In the genomic region with DNA sequence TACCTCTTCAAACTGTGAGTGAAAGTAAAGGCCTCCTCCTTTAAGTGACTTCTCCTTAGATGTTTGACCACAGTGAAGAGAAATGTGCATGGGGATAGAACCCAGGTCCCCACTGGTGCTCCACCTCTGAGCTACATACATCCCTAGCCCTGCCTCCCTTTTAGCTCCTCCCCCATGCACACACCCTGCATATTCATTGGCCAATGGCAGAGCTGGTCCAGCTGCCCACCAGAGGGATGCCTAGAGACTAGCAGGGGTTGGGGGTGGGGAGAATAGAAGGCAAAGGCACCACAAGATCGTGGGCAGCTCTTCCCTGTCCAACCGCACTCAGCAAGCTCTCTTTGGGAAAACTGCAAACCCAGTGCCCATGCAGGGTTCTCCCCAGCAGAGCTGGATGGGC, we compare ENCODE assay signal across 15 mouse cellular contexts.
DNase-seq lines count a peak whose midpoint lies in the region; ATAC-seq lines count a peak whose summit lies in the region.
"Had no signal": no experiment of that assay in that cellular context is flagged by ENCODE, and none has a peak within 500 bp of the region (broad histone marks: within the 10 kb centered on the region; RNA-seq: fewer than 3 reads in every experiment).

No protein-coding gene starts in this region.

- H3K36me3 ChIP-seq in heart, embryonic 11.5 days (ENCODE audit: control insufficient read depth, insufficient read depth, low read length): peaks cover 3% of the 10 kb centered on the region; the same call in 1 of the 2 replicates
- H3K36me3 ChIP-seq in kidney, embryonic 16.5 days (ENCODE audit: insufficient read depth, low read length): peaks cover 3% of the 10 kb centered on the region; the same call in 1 of the 2 replicates
- peaks cover 3% of the 10 kb centered on the region for H3K36me3 ChIP-seq in embryonic facial prominence, embryonic 12.5 days

- DNase-seq in heart, adult 9 months (ENCODE audit: low spot score in 2 of 2): no peak
- no peak for DNase-seq in kidney, adult 18-20 months
- peak; percentile 56 for DNase-seq in ES-CJ7 (ENCODE audit: low read depth, low spot score)
- DNase-seq in gastrocnemius, postnatal 10 days: no peak
- DNase-seq in layer of hippocampus, adult 9-11 months: no peak
- DNase-seq: adrenal gland, postnatal 36 days; kidney, postnatal 36 days; left cerebral cortex, postnatal 4 days; right cerebral cortex, postnatal 14 days had no signal

- peaks cover 21% of the 10 kb centered on the region for H3K4me1 ChIP-seq in heart, embryonic 11.5 days (ENCODE audit: control insufficient read depth, insufficient read depth, low read length)
- H3K4me1 ChIP-seq in kidney, embryonic 16.5 days (ENCODE audit: insufficient read depth, low read length): peaks cover 13% of the 10 kb centered on the region
- peaks cover 20% of the 10 kb centered on the region for H3K4me1 ChIP-seq in embryonic facial prominence, embryonic 12.5 days

- no peak for ATAC-seq in heart, embryonic 11.5 days (replicated peaks; ENCODE audit: insufficient number of reproducible peaks, low FRiP score, low TSS enrichment)
- peak; percentile 54 for ATAC-seq in kidney, embryonic 16.5 days (ENCODE audit: low FRiP score, low TSS enrichment)
- ATAC-seq in embryonic facial prominence, embryonic 12.5 days (ENCODE audit: insufficient number of reproducible peaks, insufficient read depth, low FRiP score, low TSS enrichment): no peak

- H3K9me3 ChIP-seq in heart, embryonic 11.5 days (replicated peaks; ENCODE audit: control insufficient read depth, low read length): no peaks in the 10 kb centered on the region
- 0 out of 2 replicates have a peak, but pooled peaks cover 9% of the 10 kb centered on the region for H3K9me3 ChIP-seq in kidney, embryonic 16.5 days (ENCODE audit: low read length)
- no peaks in the 10 kb centered on the region for H3K9me3 ChIP-seq in embryonic facial prominence, embryonic 12.5 days
- H3K9me3 ChIP-seq: hindbrain, embryonic 13.5 days had no signal

- H3K27me3 ChIP-seq in heart, embryonic 11.5 days (ENCODE audit: control insufficient read depth, insufficient read depth, low read length): no peaks in the 10 kb centered on the region
- no peaks in the 10 kb centered on the region for H3K27me3 ChIP-seq in kidney, embryonic 16.5 days (ENCODE audit: insufficient read depth, low read length)
- no peaks in the 10 kb centered on the region for H3K27me3 ChIP-seq in embryonic facial prominence, embryonic 12.5 days
- H3K27me3 ChIP-seq: hindbrain, embryonic 13.5 days had no signal

- H3K9ac ChIP-seq in heart, embryonic 11.5 days (ENCODE audit: low read depth, low read length): no peak overlapping the region
- H3K9ac ChIP-seq in kidney, embryonic 16.5 days (replicated peaks; ENCODE audit: low read length): no peak overlapping the region
- no peak overlapping the region for H3K9ac ChIP-seq in embryonic facial prominence, embryonic 12.5 days
- H3K9ac ChIP-seq: hindbrain, embryonic 13.5 days had no signal

- H3K4me3 ChIP-seq in heart, embryonic 11.5 days (ENCODE audit: low read depth, low read length): no peak overlapping the region
- no peak overlapping the region for H3K4me3 ChIP-seq in kidney, embryonic 16.5 days (ENCODE audit: low read length)
- H3K4me3 ChIP-seq in embryonic facial prominence, embryonic 12.5 days: no peak overlapping the region
- H3K4me3 ChIP-seq: hindbrain, embryonic 13.5 days; midbrain, embryonic 10.5 days; myocyte had no signal

- H3K27ac ChIP-seq in heart, embryonic 11.5 days (ENCODE audit: low read depth, low read length): peak overlapping the region; percentile 89
- H3K27ac ChIP-seq in kidney, embryonic 16.5 days (ENCODE audit: low read length): peak overlapping the region; percentile 39
- 0 out of 2 replicates have a peak overlapping the region, but pooled peaks have one; percentile 5 for H3K27ac ChIP-seq in embryonic facial prominence, embryonic 12.5 days
- H3K27ac ChIP-seq: hindbrain, embryonic 13.5 days had no signal

- WGBS in heart, embryonic 11.5 days (ENCODE audit: insufficient replicate concordance): 69% methylated on average over 2 of the region's 2 CpGs
- 73% methylated on average over 2 of the region's 2 CpGs for WGBS in kidney, embryonic 16.5 days
- 74% methylated on average over 2 of the region's 2 CpGs for WGBS in embryonic facial prominence, embryonic 12.5 days

- H3K4me2 ChIP-seq in heart, embryonic 11.5 days: 0 out of 2 replicates have a peak overlapping the region, but pooled peaks have one; percentile 20
- no peak overlapping the region for H3K4me2 ChIP-seq in kidney, embryonic 16.5 days (replicated peaks; ENCODE audit: low read depth, low read length)
- no peak overlapping the region for H3K4me2 ChIP-seq in embryonic facial prominence, embryonic 12.5 days (replicated peaks)
- H3K4me2 ChIP-seq: hindbrain, embryonic 13.5 days had no signal

Comparison
In these comparisons a context has a peak if more than half of its experiments do, and no peak if none do; other contexts are left out.
1. H3K27ac ChIP-seq: peak in every context shown above with its lines; median percentile 89 in heart, embryonic 11.5 days; 39 in kidney, embryonic 16.5 days; 5 in embryonic facial prominence, embryonic 12.5 days.